Mouse (Mus musculus) lung, postnatal 0 days (tissue): ENCODE results near the gene St3gal2.

Experiments
- CTCF ChIP-seq: IDR thresholded peaks from 2 replicates; pipeline ENCODE4 v1.5.1; 2016; ENCODE audit warnings: antibody characterized with exemption, mild to moderate bottlenecking
- EP300 ChIP-seq: IDR thresholded peaks from 2 replicates; pipeline ENCODE4 v1.6.1; 2016; ENCODE audit warnings: antibody characterized with exemption, mild to moderate bottlenecking, control low read depth

DNA sequence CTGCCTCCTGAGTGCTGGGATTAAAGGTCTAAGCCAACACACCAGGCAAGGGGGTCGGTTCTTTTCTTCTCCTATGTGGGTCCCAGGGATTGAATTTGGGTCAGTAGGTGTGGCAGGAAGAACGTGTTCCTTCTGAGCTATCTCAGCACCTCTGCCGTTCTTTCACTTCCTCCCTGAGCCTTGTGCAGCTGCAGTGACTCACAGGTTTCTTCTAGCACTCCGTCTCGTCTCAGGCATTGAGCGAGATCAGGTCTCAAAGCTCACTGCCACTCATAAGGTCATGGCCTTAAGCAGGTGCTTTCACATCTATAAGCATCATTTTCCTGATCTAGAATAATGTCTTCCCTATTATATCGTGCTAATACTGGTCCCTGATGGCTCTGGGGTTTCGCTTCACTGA lies 35.1 kb downstream of the St3gal2 start:
- TF ChIP-seq CTCF (no peak), EP300 (no peak)
